Mouse (Mus musculus) embryonic facial prominence, embryonic 11.5 days (tissue): ENCODE data around the gene Mknk1. TPM values are rescaled to one million over a fixed set of nuclear protein-coding genes. Genes with fewer than 3 reads are reported as not detected.
A peak's percentile ranks its signal among the peaks of the same experiment; 100 is the strongest.

Experiments
- ATAC-seq: fragments of 200-750 bp; cut with Nextera tagmentation; replicated peaks from 2 replicates; pipeline ENCODE4 v1.8.0; 2017; ENCODE audit warnings: low read depth; ENCODE audit not compliant: insufficient number of reproducible peaks, low FRiP score, low TSS enrichment
- DNase-seq: peaks from one replicate; pipeline ENCODE4 v3.0.0-alpha.2; 2015; ENCODE audit warnings: low spot score
- H3K27ac ChIP-seq: fragments of 300-500 bp; sonication (generic); replicated peaks from 2 replicates; pipeline ENCODE4 v1.5.1; 2014; ENCODE audit warnings: mild to moderate bottlenecking, low read depth, low read length, control low read depth
- H3K27me3 ChIP-seq: fragments of 300-500 bp; sonication (generic); 2 replicates; pipeline ENCODE4 v1.6.1; 2014; ENCODE audit warnings: mild to moderate bottlenecking, low read length, moderate library complexity, mixed read lengths; ENCODE audit not compliant: control insufficient read depth, insufficient read depth
- H3K36me3 ChIP-seq: fragments of 300-500 bp; sonication (generic); replicated peaks from 2 replicates; pipeline ENCODE4 v1.6.1; 2014; ENCODE audit warnings: low read depth, mild to moderate bottlenecking, low read length, moderate library complexity, mixed read lengths; ENCODE audit not compliant: control insufficient read depth, insufficient read depth
- H3K4me1 ChIP-seq: fragments of 300-500 bp; sonication (generic); 2 replicates; pipeline ENCODE4 v1.6.1; 2014; ENCODE audit warnings: low read length, mixed read lengths; ENCODE audit not compliant: control insufficient read depth, insufficient read depth
- H3K4me2 ChIP-seq: fragments of 300-500 bp; sonication (generic); 2 replicates; pipeline ENCODE4 v1.6.1; 2014; ENCODE audit warnings: low read depth, mild to moderate bottlenecking, control low read depth, low read length, moderate library complexity
- H3K4me3 ChIP-seq: fragments of 300-500 bp; sonication (generic); 2 replicates; pipeline ENCODE4 v1.5.1; 2014; ENCODE audit warnings: low read depth, low read length, control low read depth
- H3K9ac ChIP-seq: fragments of 300-500 bp; sonication (generic); replicated peaks from 2 replicates; pipeline ENCODE4 v1.6.1; 2014; ENCODE audit warnings: mild to moderate bottlenecking, control low read depth, low read length
- H3K9me3 ChIP-seq: fragments of 300-500 bp; sonication (generic); replicated peaks from 2 replicates; pipeline ENCODE4 v1.6.1; 2016; ENCODE audit warnings: mild to moderate bottlenecking, low read length, inconsistent platforms, mixed read lengths; ENCODE audit not compliant: control insufficient read depth
- WGBS: fragments of 180-500 bp; shearing (Covaris S2); extraction: QIAGEN DNeasy Blood & Tissue Kit; methylation state at CpG from one replicate; pipeline ENCODE4 v1.1.7; 2014; 5-methylcytosine and 5-hydroxymethylcytosine counted together
- polyA plus RNA-seq: library from polyadenylated mRNA; unstranded; fragments of >200 nt; fragmentation: Nextera tagmentation; extraction: Ambion mirVana; gene quantifications from 2 replicates; pipeline ENCODE4 v1.2.1, GENCODE M21; 2014

Mknk1 gene
- polyA plus RNA-seq, 1 experiment from 2014 or later = 17.5 TPM

GRCm38 (mm10) chr4:115881183-115881582, 42.2 kb downstream of the Mknk1 start:
- WGBS = 9% methylated on average over 1 of the region's 1 CpGs
- no peaks in the 10 kb centered on the region for H3K9me3 ChIP-seq
- no peak overlapping the region for H3K4me2 ChIP-seq
- no peaks in the 10 kb centered on the region for H3K4me1 ChIP-seq
- DNase-seq (no peak), ATAC-seq (no peak)
- no peak overlapping the region for H3K27ac ChIP-seq
- no peak overlapping the region for H3K4me3 ChIP-seq
- no peaks in the 10 kb centered on the region for H3K27me3 ChIP-seq
- H3K9ac ChIP-seq = no peak overlapping the region
- no peaks in the 10 kb centered on the region for H3K36me3 ChIP-seq

GRCm38 (mm10) chr4:115882195-115882594, 43.2 kb downstream of the Mknk1 start:
- no peak overlapping the region for H3K4me3 ChIP-seq
- H3K36me3 ChIP-seq = no peaks in the 10 kb centered on the region
- H3K4me1 ChIP-seq = no peaks in the 10 kb centered on the region
- no peaks in the 10 kb centered on the region for H3K27me3 ChIP-seq
- H3K9me3 ChIP-seq = no peaks in the 10 kb centered on the region
- no peak for DNase-seq
- no peak for ATAC-seq
- H3K4me2 ChIP-seq = no peak overlapping the region
- H3K27ac ChIP-seq = no peak overlapping the region
- 57% methylated on average over 4 of the region's 4 CpGs for WGBS
- H3K9ac ChIP-seq = no peak overlapping the region

- Histone ChIP-seq H3K27me3 (no peaks in the 10 kb centered on the region), H3K4me1 (no peaks in the 10 kb centered on the region), H3K4me3 (no peak within 1 kb of the TSS), H3K4me2 (no peak within 1 kb of the TSS), H3K27ac (no peak within 1 kb of the TSS), H3K36me3 (no peaks in the 10 kb centered on the region), H3K9ac (no peak within 1 kb of the TSS), H3K9me3 (no peaks in the 10 kb centered on the region)
- DNase-seq = no peak
- no peak for ATAC-seq
- 70% methylated on average over 6 of the region's 6 CpGs for WGBS
Observed at GRCm38 (mm10) chr4:115884022-115884421, 45.0 kb downstream of the Mknk1 start, which contains the start of gene Kncn. TSS of gene Kncn (plus strand) at chr4:115884400.

- Histone ChIP-seq H3K4me1 (peaks cover 3% of the 10 kb centered on the region; the same call in 1 of the 2 replicates), H3K9me3 (no peaks in the 10 kb centered on the region), H3K36me3 (no peaks in the 10 kb centered on the region), H3K4me2 (no peak overlapping the region), H3K27me3 (peaks cover 10% of the 10 kb centered on the region), H3K4me3 (no peak overlapping the region), H3K27ac (no peak overlapping the region), H3K9ac (no peak overlapping the region)
- 76% methylated on average over 3 of the region's 3 CpGs for WGBS
- no peak for ATAC-seq
- DNase-seq = no peak
Observed at GRCm38 (mm10) chr4:115885846-115886245, 46.8 kb downstream of the Mknk1 start.

GRCm38 (mm10) chr4:115886875-115887274, 47.9 kb downstream of the Mknk1 start:
- Histone ChIP-seq H3K4me3 (no peak overlapping the region), H3K9ac (no peak overlapping the region), H3K27me3 (peaks cover 17% of the 10 kb centered on the region), H3K27ac (no peak overlapping the region), H3K4me2 (no peak overlapping the region), H3K36me3 (no peaks in the 10 kb centered on the region), H3K9me3 (no peaks in the 10 kb centered on the region), H3K4me1 (peaks cover 3% of the 10 kb centered on the region; the same call in 1 of the 2 replicates)
- ATAC-seq (no peak), DNase-seq (peak; percentile 52)
- 53% methylated on average over 1 of the region's 1 CpGs for WGBS

GRCm38 (mm10) chr4:115890066-115890465, 51.1 kb downstream of the Mknk1 start:
- Histone ChIP-seq H3K4me1 (peaks cover 3% of the 10 kb centered on the region; the same call in 1 of the 2 replicates), H3K9ac (no peak overlapping the region), H3K27ac (no peak overlapping the region), H3K36me3 (no peaks in the 10 kb centered on the region), H3K4me3 (peak overlapping the region; percentile 5; the same call in 1 of the 2 replicates), H3K27me3 (peaks cover 17% of the 10 kb centered on the region), H3K9me3 (no peaks in the 10 kb centered on the region), H3K4me2 (peak overlapping the region; percentile 34)
- DNase-seq = no peak
- 10% methylated on average over 6 of the region's 6 CpGs for WGBS
- no peak for ATAC-seq

- no peak for ATAC-seq
- under 1% methylated on average over 31 of the region's 31 CpGs for WGBS
- H3K27me3 ChIP-seq = peaks cover 17% of the 10 kb centered on the region
- H3K4me1 ChIP-seq = peaks cover 3% of the 10 kb centered on the region; the same call in 1 of the 2 replicates
- H3K9me3 ChIP-seq = no peaks in the 10 kb centered on the region
- no peak within 1 kb of the TSS for H3K27ac ChIP-seq
- H3K36me3 ChIP-seq = no peaks in the 10 kb centered on the region
- H3K9ac ChIP-seq = no peak within 1 kb of the TSS
- peak within 1 kb of the TSS; percentile 5; the same call in 1 of the 2 replicates for H3K4me3 ChIP-seq
- DNase-seq = no peak
- peak within 1 kb of the TSS; percentile 34 for H3K4me2 ChIP-seq
Observed at GRCm38 (mm10) chr4:115890553-115890952, 51.6 kb downstream of the Mknk1 start, which contains the start of gene 6430628N08Rik. TSS of gene 6430628N08Rik (plus strand) at chr4:115890665.

GRCm38 (mm10) chr4:115894281-115894680, 55.3 kb downstream of the Mknk1 start:
- peaks cover 9% of the 10 kb centered on the region; the same call in 1 of the 2 replicates for H3K4me1 ChIP-seq
- no peaks in the 10 kb centered on the region for H3K36me3 ChIP-seq
- no peaks in the 10 kb centered on the region for H3K9me3 ChIP-seq
- H3K9ac ChIP-seq = no peak overlapping the region
- H3K27me3 ChIP-seq = peaks cover 45% of the 10 kb centered on the region
- DNase-seq (no peak), ATAC-seq (no peak)
- no peak overlapping the region for H3K4me3 ChIP-seq
- no peak overlapping the region for H3K27ac ChIP-seq
- no peak overlapping the region for H3K4me2 ChIP-seq
- WGBS = 24% methylated on average over 3 of the region's 3 CpGs
